Mouse (Mus musculus) kidney, postnatal 10 days (tissue): ENCODE results near the gene Kdf1.
A peak's percentile ranks its signal among the peaks of the same experiment; 100 is the strongest.

Experiments used
- DNase-seq: peaks from one replicate; pipeline ENCODE4 v3.0.0; 2021; ENCODE audit warnings: mixed read lengths

Gene Kdf1

DNA sequence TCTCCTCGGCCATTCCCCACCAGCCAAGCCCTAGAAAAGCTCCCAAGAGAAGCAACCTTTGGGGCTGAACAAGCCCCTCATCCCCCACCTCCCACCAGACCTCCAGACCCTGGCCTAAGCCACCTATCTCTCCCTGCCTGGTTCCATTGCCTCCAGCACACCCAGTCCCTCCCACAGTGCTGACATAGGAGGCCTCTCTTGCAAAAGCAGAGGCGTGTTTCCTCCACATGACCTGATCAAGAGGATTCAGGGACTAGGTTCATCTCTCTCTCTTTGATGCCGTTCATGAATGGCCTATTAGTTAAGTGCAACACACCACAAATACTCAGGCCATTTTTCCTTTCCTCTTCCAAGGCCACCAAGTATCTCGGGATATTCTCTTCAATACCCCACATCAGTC is 41.1 kb downstream of the Kdf1 start:
- no peak for DNase-seq

DNA sequence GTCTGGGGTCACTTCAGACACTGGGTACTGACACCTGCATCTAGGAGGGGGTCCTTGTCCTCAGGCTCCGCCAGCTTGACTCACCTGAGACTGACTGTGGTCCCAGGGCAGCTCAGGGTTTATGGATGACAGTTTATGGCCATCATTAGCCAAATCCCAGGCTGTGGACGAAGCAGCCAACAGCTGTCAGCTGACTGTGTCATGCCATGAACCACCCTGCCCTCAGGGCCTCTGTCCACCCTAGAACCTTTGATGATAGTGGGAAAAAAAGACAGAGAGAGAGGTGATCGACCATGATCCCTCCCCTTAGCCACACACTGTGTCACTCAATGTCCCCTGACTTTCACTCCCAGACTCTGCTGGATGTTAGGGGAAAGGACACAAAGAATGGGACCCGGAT is 42.9 kb downstream of the Kdf1 start:
- no peak for DNase-seq

DNA sequence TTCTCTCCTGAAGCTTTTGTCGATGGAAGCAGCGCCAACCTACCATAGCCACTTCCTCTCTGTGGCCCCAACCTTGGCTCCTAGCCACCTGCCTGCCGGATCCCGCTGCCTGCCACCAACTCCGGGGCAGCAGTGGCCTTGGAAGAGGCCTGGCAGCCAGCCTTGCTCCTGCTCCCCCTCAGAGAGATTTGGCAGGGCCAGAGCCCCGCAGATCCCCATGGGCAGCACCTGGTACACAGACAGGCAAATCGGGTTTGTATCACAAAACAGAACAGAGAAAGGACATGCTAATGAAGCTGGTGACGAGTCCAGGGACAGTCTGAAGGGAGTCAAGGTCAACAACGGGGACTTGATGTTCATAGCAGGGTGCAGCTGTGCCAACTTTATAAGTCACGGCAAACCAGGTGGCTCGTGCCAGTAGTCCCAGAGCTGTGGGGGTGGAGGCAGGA is 44.4 kb downstream of the Kdf1 start:
- DNase-seq = peak; percentile 64

DNA sequence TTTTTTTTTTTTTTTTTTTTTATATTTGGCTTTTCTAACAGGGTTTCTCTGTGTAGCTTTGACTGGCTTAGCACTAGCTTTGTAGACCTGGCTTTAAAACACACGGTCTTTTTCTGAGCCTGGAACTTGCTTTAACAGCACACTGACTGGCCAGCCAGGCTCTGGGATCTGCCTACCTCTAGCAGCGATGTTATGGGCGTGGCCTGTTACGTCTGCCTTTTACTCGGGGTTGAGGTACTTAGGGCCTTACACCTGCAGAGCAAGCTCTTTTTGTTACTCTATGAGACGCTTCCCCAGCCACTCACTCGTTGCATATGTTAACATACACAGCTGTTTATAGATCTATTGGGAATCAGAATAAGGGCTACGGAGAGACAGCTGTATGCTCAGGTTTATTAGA is 48.5 kb downstream of the Kdf1 start:
- no peak for DNase-seq

DNA sequence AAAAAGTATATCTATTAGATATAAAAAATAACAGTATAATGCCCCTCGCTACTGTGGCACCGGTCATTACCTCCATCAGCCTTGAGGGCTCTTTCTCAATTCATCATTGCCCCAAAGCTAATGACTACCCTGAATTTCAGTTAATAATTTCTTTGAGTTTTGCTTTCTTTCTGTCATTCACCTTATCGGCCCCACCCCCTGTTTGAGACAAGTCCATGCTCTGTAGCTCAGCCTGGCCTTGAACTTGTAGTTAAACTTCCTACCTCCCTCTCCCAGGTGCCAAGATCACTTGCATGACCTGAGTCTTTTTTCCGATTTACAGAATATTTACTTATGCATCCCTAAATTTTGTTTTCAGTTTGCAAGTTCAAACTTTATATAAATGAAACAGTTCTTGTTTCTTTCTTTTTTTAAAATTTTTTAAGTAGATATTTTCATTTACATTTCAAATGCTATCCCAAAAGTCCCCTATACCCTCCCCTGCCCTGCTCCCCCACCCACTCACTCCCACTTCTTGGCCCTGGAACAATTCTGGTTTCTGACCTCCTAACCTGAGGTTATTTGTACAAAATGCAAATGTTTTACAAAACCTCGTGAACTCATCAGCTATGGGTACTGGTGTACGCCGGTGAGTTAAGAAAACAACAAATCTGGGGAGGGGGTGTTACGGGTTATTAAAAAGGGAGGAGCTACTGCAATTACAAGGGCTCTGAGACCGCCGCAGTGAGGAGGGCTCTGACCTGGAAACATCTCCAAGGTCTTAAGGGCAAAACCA is 50.7 kb downstream of the Kdf1 start:
- DNase-seq = no peak

DNA sequence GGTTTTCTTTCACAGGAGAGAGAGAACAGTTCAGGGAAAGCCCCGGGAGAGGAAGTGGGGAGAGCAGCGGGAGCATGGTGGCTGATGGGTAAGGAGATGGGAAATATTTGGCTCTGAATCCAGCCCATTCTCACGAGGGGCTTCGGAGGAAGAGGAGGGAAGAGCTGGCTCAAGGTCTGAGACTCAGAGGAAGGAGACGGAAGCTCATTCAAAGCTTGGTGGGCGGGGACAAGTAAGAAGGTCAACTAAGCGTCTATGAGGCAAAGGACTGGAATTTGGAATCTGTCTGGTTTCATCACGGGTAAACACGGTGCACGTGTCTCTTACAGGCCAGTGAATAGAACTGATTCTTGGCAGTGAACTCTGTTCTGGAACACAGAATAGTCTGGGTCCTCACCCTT is 51.3 kb downstream of the Kdf1 start:
- peak; percentile 64 for DNase-seq

DNA sequence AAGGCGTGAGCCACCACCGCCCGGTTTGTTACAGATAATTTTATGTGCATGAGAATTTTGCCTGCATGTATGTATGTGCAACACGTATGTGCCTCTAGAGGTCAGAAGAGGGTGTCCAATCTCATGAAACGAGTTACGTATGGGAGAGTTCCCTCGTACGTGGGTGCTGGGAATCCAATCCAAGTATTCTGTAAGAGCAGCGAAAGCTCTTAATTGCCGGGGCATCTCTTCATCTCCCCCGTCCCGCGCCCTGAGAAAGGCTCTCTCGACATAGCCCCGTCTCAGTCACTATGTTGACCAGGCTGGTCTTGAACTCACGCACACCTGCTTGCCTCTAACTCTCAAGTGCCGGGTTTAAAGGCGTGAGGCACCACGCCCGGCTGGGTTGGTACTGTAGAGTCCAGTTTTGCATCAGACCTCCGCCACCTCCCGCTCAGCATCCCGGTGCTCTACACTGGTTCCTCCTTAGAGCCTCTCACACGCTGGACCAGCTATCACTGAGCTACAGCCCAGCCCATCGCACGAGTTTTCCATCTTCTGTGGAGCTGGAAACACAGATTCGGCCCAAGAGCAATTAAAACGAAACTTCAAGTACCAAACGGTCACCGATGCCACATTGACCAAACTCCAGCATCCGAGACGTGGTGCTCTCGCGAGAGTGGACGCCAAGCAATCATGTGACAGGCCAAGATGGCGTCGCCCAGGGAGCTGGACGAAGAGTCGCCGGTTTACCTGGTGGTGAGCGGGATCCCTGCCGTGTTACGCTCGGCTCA is 55.5 kb downstream of the Kdf1 start, which contains the start of gene Gpatch3:
Gene Gpatch3 (plus strand): TSS at position 676 of the 773 bp plus-strand sequence.
- peak; percentile 96 for DNase-seq

DNA sequence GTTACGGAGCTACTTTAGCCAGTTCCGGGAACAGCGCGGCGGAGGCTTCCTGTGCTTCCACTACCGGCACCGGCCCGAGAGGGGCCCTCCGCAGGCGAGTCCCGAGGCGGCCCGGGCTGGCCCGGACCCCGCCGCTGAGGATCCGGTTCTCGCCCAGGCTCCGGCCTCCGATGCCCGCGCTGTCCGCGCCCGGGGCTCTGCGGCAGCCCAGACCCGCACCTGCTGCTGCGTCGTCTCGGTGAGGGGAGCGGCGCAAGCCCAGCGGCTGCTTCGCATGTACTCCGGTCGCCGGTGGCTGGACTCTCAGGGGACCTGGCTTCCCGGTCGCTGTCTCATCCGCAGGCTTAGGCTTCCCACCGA is 56.1 kb downstream of the Kdf1 start:
- no peak for DNase-seq

DNA sequence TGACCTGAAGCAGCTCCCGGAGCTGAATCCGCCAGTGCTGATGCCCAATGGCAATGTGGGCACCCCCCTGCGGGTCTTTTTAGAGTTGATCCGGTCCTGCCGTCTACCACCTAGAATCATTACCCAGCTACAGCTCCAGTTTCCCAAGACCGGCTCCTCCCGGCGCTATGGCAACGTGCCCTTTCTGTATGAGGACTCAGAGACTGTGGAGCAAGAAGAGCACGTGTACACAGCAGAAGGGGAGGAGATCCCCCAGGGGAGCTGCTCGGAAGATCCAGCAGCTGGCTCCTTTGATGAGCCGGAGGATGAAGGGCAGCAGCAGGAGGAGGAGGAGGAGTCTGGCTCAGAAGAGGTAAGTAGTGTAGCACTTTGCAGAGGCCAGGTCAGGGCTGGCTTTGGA is 59.2 kb downstream of the Kdf1 start:
- no peak for DNase-seq
